Mouse (Mus musculus) left cerebral cortex, postnatal 14 days (tissue): ENCODE results near the gene Sox5. TPM values are rescaled to one million over a fixed set of nuclear protein-coding genes. Genes with fewer than 3 reads are reported as not detected.

Source experiments
- DNase-seq, 2 experiments: peaks; one replicate each; pipeline ENCODE4 v3.0.0; 2021 to 2022; ENCODE audit warnings: low spot score in 2 of 2, mixed read lengths in 1 of 2
- intact Hi-C: fragments of 180-260 bp; cut with DNase I; formaldehyde crosslinking; loops from one replicate; pipeline ENCODE4 v1.15.1; 2025
- total RNA-seq, 2 experiments: library from RNA; stranded (reverse); gene quantifications; 2 replicates each; pipeline ENCODE4 v1.2.3; 2021

Gene Sox5
- total RNA-seq, 2 experiments from 2014 or later = 63.8 to 68.3 TPM

DNA sequence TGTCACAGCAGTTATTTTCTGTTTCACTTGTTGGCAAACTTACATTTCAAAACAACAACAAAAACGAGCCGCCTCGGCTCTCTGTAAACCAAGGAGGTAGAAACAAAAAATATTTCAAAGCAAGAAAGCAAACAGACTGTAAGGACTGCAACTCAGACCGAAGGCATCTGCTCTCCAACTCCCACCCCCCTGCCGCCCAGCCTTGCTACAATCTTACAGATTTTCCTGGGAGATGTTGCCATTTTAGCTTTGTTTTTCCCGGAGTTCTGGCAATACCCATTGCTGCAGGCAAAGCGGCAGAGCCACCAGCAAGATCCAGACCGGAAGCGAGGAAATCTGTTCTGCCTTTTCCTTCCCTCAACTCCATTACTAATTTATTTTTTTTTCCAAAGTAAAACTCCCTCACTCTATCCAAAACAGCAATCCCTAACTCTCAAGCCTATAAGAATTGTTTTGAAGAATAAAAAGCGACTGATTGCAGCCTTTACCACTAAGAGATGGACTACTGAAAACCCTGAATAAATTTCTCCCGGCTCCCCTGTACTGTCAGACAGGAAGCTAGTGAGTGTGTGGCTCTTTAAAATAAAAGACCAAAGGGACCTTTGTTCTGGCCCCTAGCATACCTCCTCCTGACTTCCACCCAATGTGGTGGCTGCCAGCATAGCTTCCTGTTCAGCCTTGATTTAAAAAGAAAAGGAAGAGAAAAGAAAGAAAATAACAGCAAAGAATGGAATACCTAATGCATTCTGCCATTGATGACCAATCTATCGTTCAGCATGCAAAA is 600.5 kb downstream of the Sox5 start:
- intact Hi-C loops = no loop called here
- peak; percentile 22 to 40 for DNase-seq

DNA sequence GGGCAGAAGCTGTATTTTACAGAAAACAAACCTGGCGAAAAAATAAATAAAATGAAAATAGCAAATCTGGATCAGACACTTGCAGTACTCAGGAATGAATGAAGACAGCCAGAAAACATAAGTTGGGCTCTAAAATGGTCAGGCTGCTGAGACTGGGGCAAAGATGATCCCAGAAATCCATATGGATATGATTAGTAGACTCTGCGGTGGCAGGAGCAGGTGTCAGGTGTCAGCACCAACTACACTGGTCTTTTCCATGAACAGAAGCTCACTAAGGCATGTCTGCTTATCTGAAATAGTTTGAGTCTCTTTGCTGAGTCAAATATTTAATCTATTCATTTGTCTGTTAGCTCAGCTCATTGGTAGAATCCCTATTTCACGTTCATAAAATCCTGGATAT is 602.7 kb downstream of the Sox5 start:
- no peak for DNase-seq
- intact Hi-C loops = no loop called here

DNA sequence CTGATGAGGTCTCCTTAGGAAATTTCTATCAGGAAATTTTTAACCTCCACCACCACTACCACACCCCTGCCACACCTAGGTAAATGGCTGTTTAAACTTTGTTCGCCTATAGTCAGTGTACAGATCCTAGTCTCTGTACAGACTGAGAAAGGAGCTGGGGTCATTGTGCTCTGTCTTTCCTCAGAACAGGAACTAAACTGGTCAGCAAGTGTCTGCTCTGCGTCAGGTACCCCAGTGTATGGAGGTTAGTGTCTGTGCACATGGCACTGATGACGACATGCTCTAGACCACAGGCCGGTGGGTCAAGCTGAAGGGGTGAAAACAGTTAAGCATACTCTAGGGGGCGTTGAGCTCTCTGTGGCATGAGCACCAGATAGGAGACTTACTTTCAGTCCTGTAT is 605.1 kb downstream of the Sox5 start:
- intact Hi-C loops = no loop called here
- no peak for DNase-seq

DNA sequence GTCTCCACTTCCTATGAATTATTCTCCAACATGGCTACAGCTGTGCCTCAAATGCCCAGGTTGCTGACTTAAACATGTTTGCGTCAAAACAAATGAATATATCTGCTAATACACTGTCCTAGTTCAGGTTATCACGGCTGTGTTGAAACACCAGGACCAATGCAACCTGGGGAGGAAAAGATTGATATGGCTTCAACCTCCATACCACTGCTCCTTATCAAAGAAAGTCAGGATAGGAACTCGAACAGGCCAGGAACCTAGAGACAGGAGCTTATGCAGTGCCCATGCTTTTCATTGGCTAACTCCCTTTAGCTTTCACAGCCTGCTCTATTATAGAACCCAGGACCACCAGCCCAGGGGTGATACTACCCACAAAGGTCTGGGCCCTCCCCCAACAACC is 606.2 kb downstream of the Sox5 start:
- DNase-seq = no peak
- intact Hi-C loops = no loop called here

DNA sequence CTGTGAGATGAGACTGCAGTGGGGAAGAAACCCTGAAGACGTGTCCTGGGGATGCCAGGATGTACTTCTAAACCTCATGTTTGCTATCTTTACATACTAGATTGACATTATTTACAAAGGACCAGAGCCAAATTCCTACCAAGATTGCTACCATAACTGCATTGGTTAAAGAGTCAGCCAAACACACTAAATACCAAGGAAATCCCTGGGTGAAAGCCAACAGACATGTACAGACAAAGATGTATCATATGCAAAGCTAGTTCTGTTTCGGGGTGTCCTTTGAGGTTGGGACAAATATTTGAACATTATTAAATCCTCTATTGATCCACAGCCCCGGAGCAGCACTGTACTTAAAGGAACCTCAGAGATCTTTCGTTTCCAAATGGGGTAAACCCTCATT is 611.2 kb downstream of the Sox5 start:
- no peak for DNase-seq
- intact Hi-C loops = no loop called here

DNA sequence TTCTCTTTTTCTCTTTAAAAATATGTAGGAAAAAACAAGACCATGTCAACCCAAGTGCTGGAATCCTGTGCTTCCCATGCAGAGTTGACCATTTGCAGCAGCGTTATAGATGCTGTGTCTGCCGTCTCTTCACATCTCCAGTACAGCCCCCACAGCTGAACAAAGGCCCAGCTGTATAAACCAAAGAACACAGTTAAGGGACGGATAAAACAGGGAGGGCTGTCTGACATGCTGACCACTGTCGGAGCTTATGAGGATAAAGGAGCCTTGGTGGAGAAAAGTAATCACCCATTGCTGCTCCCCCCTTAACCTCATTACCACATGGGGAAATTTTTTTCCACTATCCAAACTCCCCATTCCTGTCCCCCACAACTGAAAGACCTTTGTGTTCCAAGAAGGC is 612.0 kb downstream of the Sox5 start:
- no peak for DNase-seq
- intact Hi-C loops = no loop called here

DNA sequence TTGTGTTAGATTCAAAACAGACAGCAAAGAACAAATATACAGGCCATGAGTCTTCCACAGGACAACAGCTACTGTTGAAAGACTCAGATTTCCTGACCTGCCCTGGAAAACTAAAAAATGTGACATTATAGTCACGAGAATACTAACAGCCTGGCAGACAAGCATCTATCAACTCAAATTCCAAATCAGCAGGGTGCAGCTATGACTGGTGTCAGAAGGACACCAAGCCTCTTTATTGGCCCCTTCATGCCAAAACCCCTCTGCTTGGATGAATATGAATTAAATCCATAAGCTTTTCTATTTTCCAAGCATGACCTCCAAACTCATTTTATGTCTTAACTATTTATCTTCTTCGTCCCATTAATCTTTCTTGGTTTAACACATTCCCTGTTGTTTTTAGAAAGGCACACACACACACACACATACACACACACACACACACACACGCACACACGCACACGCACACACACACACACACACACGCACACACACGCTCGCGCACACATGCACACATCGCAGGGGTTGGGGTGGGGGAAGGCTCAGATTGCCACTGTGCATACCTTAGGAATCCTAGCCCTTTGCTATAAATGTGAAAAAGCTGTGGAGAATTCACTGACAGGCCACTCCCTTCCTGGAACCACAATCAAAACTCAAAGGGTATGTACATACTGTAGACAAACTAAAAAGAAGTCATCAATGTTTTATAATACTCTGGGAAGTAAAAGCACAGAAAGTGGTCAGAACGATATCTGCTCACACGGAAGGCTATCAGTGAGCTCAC is 612.9 kb downstream of the Sox5 start:
- no peak for DNase-seq
- intact Hi-C loops = no loop called here

DNA sequence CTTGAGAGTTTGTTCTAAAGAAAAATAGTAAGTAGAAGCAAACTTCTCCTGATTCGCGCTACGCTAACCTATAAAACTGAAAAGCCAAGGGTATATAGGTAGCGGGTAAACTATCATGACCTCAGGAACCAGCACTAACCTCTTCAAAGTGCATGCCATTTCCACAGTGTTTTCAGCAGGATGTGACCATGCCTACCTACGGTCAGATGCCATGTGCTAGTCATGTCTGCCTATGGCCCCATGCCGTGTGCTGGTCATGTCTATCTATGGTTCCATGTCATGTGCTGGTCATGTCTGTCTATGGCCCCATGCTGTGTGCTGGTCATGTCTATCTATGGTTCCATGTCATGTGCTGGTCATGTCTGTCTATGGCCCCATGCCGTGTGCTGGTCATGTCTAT is 614.7 kb downstream of the Sox5 start:
- no peak for DNase-seq
- intact Hi-C loops = no loop called here

DNA sequence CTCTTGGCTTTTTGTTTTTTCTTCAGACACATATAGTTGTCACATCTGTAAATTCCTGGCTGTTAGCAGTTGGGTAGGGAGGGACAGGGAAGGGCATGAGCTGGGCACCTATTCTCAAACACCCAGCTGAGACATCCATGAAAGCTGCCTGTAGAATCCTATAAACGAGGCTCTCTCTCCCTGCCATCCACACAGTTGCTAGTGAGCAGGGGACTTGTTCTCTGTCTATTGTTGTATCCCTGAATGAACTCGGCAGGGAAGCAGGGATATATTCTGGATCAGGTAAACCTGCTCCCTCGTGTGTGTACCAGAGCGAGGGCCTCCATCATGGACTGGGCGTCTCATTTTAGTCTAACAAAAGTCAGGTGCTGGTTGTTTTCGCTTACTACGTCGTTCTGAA is 615.1 kb downstream of the Sox5 start:
- no peak for DNase-seq
- intact Hi-C loops = no loop called here

DNA sequence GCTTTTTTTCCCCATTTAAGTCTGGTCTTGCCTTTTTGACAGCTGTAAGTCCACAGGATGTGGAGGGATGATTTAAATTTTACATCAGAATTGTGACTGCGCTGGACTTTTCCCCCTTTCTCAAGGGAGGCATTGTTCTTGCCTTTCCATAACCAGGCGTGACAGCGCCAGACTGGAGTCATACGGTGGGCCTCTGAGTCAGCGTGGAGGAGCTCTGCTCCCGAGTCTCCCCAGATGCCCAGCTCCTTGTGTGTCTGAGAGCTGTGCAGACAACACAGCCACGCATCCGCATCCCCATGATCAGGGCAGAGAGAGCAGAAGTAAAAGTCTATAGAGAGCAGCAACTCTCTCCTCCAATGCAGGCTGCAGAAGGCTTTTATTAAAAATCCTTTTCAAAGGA is 615.7 kb downstream of the Sox5 start:
- peak; percentile 20 to 28 for DNase-seq
- intact Hi-C loops = no loop called here

DNA sequence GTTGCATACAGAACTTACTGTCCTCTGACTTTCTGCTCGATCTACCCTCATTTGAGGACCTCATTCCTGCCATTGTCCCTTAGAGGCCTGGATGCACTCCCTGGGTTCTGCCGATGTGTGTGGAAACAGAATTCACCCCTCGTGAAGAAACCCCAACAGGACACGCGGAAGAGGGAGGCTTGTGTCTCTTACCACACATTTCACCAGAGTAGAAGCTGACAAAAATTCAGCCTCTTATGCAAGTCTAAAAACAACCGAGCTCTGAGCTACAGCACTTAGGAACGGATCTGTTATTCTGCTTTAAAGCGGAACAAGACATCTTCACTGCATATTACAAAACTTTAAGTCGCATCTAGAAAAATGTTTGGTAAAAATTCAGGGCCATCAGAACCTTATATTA is 618.3 kb downstream of the Sox5 start:
- DNase-seq = no peak

DNA sequence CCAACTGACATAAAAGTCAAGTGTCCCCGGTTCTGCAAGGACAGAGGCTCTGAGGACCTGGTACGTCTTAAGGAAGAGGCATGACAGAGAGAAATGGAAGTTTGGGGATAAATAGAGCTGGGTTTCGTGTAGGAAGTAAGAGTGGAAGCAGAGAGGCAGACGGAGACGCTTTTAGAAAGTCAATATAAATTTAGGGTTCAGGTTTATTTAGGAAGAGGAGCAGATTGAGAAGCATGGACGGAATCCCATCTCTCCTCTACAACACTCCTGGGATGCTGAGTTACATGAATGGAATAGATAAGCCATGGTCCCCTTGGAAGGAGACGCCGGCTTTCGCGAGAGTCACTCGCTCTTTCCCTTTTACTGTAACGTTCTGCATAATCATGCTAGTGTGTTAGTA is 623.1 kb downstream of the Sox5 start:
- intact Hi-C loops = no loop called here
- DNase-seq = no peak

More for the DNA sequence above, 618.3 kb downstream of the Sox5 start:
- intact Hi-C loops = no loop called here

DNA sequence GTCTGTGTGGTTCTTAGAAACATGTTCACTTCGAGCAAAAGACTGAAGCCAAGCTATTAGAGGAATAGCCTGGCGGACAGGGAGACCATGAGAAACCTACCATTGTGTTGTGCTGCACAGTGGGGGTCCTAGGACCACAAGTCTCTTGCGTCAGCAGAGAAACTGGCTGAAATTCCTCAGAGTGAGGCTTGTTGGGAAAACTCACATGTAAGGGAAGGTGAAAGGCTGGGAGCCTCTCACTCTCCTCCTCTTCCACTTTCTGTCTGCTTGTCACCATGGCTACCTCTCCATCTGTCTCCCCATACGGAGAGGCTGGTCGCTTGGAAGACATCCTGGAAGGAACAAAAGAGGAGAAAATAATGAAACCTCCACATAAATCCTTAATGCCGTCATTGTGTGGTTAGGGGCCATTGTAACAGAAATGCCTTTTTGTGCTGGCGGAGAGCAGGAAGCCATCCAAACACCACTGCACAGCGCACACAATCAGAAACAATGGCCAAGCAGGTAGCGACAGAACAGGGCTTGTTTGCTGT is 626.8 kb downstream of the Sox5 start:
- intact Hi-C loops = no loop called here
- peak; percentile 44 to 52 for DNase-seq

DNA sequence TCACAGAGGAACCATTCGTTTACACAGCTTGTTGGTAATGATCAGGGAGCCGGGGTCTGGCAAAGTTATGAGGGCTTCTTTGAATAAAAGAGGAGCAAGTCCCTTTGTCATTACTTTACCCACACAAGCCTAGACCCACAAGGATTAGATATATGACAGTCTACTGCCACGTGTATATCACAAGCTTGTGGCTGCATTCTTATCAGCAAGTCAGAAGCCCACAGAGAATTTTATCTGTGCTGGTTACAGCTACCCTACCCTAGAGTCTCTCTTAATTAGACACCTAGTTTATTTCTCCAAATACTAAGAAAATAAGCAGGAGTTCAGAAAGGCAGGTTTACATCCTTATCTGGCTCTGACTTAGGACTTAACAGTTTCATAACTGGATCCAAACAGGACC is 629.8 kb downstream of the Sox5 start:
- intact Hi-C loops = no loop called here
- no peak for DNase-seq

DNA sequence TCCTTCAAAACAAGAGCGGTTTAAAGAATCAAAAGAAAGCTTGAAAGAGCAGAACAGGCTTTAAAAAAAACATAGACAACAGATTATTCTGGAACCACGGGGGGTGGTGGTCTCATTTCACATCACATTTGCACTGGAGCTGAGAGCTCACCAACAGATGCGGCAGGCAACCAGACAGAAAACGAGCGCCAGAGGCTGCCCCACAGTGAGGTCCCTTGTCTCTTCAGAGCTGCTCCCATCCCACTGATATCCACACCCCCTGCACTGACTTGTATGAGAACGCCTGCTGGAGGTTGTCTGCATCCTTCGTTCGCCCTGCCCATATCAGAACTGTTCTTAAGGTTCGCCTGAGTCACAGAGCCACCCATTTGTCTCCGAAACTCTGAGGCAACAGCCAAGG is 630.7 kb downstream of the Sox5 start:
- intact Hi-C loops = no loop called here
- no peak for DNase-seq

DNA sequence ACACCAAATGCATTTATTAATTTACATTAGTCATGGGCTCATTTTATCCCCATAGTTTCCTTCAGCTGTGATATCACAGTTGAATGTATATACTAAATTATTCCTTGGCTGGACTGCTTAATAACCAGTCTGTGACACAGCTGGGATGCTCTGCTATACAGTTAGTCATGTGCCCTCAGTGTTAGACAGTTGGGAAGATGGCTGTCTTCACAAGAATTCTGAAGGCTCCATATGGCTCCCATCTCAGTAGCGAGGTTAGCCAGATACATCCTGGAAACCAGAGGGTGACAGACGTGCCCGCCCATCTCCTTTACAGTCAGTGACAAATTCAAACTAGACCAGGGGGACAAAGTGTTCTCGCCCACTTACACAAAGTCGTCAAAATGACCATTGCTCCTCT is 644.4 kb downstream of the Sox5 start:
- intact Hi-C loops = no loop called here

DNA sequence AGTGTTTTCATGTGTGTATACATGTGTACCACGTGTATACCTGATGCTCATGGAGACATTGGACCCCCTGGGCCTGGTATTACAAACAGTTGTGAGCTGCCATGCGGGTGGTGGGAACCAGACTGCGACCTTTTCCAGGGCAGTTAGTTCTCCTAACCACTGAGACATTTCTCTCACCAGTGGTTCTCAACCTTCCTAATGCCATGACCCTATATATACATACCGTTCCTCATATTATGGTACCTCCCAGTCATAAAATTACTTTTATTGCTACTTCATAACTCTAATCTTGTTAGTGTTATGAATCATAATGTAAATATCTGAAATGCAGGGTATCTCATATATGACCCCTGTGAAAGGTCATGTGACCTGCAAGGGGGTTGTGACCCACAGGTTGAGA is 644.9 kb downstream of the Sox5 start:
- intact Hi-C loops = no loop called here
- no peak for DNase-seq

More for the DNA sequence above, 644.4 kb downstream of the Sox5 start:
- DNase-seq = no peak

DNA sequence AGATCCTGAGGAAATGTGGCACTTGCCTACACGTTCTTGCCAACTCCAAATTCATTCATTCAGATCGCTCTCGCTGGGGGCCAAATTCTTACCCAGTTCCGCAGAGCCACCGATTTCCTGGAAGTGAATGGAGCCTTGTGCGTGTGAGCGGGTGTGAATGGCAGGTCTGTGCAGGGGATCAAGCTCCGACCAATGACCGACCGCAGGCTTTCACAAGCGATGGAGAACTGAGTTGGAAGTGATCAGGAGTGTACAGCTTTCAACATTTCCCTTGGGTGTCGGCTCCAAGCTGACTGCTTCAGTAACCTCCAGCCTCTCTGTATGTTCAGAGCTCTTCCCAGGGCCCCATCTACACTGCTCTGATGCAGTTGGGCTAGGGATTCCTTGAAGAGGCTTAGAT is 651.9 kb downstream of the Sox5 start:
- no peak for DNase-seq
- intact Hi-C loops = no loop called here

DNA sequence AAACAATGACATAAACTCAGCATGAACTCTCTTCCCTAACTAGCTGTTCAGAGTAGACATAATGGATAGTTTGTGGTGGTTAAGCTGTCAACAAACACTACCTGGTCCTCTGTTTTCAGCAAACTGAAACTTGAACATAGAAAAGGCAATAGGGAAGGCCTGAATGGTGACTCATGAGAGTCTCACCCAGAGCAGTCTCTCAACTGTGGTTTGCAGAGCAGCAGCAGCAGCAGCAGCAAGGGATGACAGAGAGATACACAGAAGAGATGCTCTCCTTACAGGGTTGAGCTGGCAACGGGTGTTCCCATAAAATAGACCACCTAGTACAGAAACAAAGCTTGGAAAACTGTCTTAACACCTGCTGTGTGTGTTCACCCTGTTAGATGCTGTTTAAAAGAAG is 661.8 kb downstream of the Sox5 start:
- intact Hi-C loops = no loop called here
- no peak for DNase-seq

DNA sequence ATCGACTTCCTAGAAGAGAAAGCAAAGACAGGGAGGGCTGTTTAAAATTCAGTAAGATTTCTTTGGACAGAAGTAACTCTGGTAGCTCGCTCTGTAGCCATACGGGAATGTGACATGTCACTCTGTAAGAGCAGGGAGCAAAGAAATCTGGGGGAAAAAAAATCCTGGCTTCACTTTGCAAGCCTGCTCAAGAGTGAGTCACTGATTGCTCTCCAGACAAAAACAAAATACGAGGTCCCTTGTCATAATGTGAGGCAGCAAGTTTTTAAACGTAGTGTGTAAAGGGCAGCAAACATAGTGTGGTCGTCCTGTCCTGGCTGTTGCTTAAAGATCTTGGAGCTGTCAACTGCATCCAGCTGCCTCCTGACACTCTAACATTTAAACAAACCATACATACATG is 665.1 kb downstream of the Sox5 start:
- DNase-seq = no peak
- intact Hi-C loops = no loop called here

DNA sequence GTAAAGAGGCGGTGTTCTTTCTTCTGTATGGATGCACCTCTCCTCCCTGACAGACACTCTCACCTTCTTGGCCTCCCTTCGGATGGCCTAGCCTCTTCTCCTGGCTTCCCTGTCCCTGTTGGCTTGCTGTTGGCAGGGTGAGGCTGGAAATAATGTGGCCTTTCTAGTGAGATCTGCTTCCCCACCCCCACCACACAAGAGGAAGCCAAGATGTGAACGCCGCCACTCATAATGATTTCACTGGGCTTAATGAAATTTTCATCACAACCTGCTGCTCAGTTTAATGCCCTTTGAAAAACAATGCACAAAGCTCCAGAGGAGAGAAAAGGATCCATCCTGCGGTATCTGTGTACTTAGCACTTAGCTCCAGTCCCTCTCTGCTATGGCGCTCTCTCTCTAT is 670.2 kb downstream of the Sox5 start:
- intact Hi-C loops = no loop called here
- no peak for DNase-seq
